Mouse (Mus musculus) cerebellum, adult 2 months (tissue): ENCODE data around the gene Rhoj.

ENCODE experiments used
- CTCF ChIP-seq: fragments of 200-500 bp; IDR thresholded peaks from 2 replicates; pipeline ENCODE4 v1.5.1; 2011; ENCODE audit warnings: low read depth, mild to moderate bottlenecking, control low read depth, low read length, moderate library complexity, borderline replicate concordance; ENCODE audit not compliant: insufficient read depth
- POLR2A ChIP-seq: fragments of 200-500 bp; IDR thresholded peaks from 2 replicates; pipeline ENCODE4 v1.6.1; 2011; ENCODE audit warnings: low read length, control low read depth, borderline replicate concordance; ENCODE audit not compliant: insufficient read depth

- no peak for TF ChIP-seq CTCF
- no peak for TF ChIP-seq POLR2A
Observed at GRCm38 (mm10) chr12:75376126-75376525, 68.0 kb downstream of the Rhoj start.
